Mouse (Mus musculus): ENCODE measurements at regions not wholly inside any gene's neighbourhood (a gene's known extent, or its start where the extent isn't known, plus 50 kb on each side); places are given as distances from the start of the nearest gene placed in this dataset.

DNA sequence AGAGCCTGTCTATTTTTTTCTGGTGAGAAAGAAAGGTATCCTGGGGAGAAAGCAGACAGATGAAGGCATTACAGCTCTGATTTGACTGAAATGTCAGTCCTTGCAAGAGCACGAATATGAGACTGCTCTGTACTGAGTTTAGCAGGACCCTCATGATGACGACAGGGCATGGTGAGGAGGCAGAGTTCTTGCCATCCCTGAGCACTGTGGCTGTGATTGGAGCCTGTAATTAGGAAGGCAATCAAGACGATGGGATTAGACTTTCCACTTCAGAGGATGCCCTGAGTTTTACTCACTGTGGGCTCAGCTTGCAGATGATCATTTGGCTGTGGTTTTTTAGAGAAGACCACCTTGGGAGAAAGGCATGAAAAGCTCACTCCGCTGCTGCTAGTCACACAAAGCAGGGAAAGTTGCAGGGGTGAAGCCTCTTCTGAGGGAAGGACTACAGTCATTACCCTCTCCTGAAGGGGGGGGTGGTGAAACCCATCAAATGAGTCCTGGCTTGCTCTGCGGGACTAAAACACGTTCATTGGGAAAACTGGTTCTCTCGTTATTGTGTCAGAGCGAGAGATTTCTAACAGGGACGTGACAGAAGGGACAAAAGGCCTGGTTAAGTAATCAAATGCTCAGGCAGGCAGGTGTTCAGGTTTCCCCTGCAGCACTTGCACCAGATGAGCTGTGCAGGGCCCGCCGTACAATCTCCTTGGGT, 132.9 kb upstream of the Fam241a start:
- ATAC-seq (ENCODE audit: insufficient read depth, low FRiP score), result peak; percentile 50; the same call in 1 of the 2 replicates
- no peaks in the 10 kb centered on the region for H3K9me3 ChIP-seq (replicated peaks; ENCODE audit: control insufficient read depth, low read length)
- no peak overlapping the region for H3K9ac ChIP-seq (ENCODE audit: low read length)
- H3K27ac ChIP-seq (ENCODE audit: low read length), result 0 out of 2 replicates have a peak overlapping the region, but pooled peaks have one; percentile 21
- H3K4me2 ChIP-seq (ENCODE audit: low read depth, low read length), result no peak overlapping the region
- no peaks in the 10 kb centered on the region for H3K36me3 ChIP-seq (ENCODE audit: control insufficient read depth, insufficient read depth, low read length)
- H3K27me3 ChIP-seq (ENCODE audit: control insufficient read depth, insufficient read depth, low read length), result no peaks in the 10 kb centered on the region
- 37% methylated on average over 11 of the region's 11 CpGs for WGBS
- H3K4me1 ChIP-seq (ENCODE audit: control insufficient read depth, insufficient read depth, low read length), result no peaks in the 10 kb centered on the region
- H3K4me3 ChIP-seq (replicated peaks; ENCODE audit: low read length), result no peak overlapping the region

- no peaks in the 10 kb centered on the region; the same call in 1 of the 2 replicates for H3K27me3 ChIP-seq (ENCODE audit: control insufficient read depth, insufficient read depth, low read length)
- no peak overlapping the region for H3K4me3 ChIP-seq (replicated peaks; ENCODE audit: low read length)
- no peak for ATAC-seq (ENCODE audit: insufficient read depth, low FRiP score)
- 88% methylated on average over 12 of the region's 12 CpGs for WGBS
- no peaks in the 10 kb centered on the region for H3K36me3 ChIP-seq (ENCODE audit: control insufficient read depth, insufficient read depth, low read length)
- no peaks in the 10 kb centered on the region for H3K9me3 ChIP-seq (replicated peaks; ENCODE audit: control insufficient read depth, low read length)
- no peak overlapping the region for H3K4me2 ChIP-seq (ENCODE audit: low read depth, low read length)
- H3K27ac ChIP-seq (ENCODE audit: low read length), result no peak overlapping the region
- H3K9ac ChIP-seq (ENCODE audit: low read length), result no peak overlapping the region
- no peaks in the 10 kb centered on the region for H3K4me1 ChIP-seq (ENCODE audit: control insufficient read depth, insufficient read depth, low read length)
Measured at GRCm38 (mm10) chr3:128024856-128025255, 128.7 kb upstream of the Fam241a start.

DNA sequence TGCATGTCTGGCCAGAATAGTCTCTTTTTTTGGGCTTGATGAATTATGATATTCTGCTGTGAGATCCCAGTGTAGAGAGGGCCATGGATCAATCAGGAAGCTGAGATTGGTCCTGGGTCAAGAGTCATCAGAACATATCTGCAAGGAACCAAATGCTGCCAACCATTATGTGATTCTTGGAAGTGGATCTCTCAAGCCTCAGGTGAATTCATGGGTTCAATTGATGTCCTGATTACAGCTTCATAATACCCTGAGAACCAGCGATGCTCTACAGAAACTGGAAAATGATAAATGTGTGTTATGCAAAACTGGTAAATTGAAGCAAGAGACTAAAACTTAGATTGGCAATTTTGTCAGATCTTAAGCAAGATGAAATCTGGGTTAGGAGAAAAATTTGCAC, 118.8 kb upstream of the Fam241a start:
- Histone ChIP-seq H3K4me3 (replicated peaks; ENCODE audit: low read length) (no peak overlapping the region), H3K4me1 (ENCODE audit: control insufficient read depth, insufficient read depth, low read length) (no peaks in the 10 kb centered on the region), H3K36me3 (ENCODE audit: control insufficient read depth, insufficient read depth, low read length) (no peaks in the 10 kb centered on the region), H3K9ac (ENCODE audit: low read length) (no peak overlapping the region), H3K27me3 (ENCODE audit: control insufficient read depth, insufficient read depth, low read length) (no peaks in the 10 kb centered on the region), H3K9me3 (replicated peaks; ENCODE audit: control insufficient read depth, low read length) (no peaks in the 10 kb centered on the region), H3K27ac (ENCODE audit: low read length) (no peak overlapping the region), H3K4me2 (ENCODE audit: low read depth, low read length) (no peak overlapping the region)
- no peak for ATAC-seq (ENCODE audit: insufficient read depth, low FRiP score)
- 77% methylated on average over 1 of the region's 1 CpGs for WGBS

DNA sequence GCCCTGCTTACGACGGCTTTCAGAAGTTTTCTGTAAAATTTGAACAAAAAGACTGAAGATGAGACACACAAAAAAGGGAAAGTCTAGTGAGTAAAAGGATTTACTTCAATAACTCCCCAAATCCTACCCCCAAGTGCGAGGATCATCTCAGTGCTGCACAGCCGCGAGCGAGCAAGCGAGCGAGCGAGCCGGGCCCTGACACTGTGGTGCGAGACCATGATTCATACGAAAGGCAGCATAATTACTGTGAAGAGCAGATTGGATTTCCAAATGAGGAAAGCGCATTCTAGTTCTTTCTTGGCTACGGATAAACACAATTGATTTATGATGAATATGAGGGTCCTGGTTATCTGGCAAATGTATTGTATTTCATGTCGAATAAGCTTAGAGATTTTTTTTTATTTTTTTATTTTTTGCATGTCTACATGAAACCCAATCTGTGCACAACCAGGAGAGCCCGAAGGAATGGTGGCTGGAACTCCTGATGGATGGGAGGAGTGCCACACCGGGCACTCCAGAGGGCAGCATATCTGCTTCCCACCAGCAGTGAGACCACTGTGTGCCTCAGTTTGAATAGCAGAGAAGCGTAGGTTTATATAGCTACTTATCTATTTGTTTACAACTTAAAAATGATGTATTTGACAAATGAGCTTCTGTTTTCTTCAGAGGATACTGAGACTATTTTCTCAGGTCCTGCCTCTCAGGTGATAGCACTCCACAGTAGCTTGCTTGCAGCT, 106.9 kb upstream of the Fam241a start:
- 63% methylated on average over 18 of the region's 18 CpGs for WGBS
- Histone ChIP-seq H3K4me3 (replicated peaks; ENCODE audit: low read length) (no peak overlapping the region), H3K36me3 (ENCODE audit: control insufficient read depth, insufficient read depth, low read length) (no peaks in the 10 kb centered on the region), H3K4me2 (ENCODE audit: low read depth, low read length) (no peak overlapping the region), H3K9me3 (replicated peaks; ENCODE audit: control insufficient read depth, low read length) (no peaks in the 10 kb centered on the region), H3K27ac (ENCODE audit: low read length) (no peak overlapping the region), H3K9ac (ENCODE audit: low read length) (no peak overlapping the region), H3K27me3 (ENCODE audit: control insufficient read depth, insufficient read depth, low read length) (no peaks in the 10 kb centered on the region), H3K4me1 (ENCODE audit: control insufficient read depth, insufficient read depth, low read length) (no peaks in the 10 kb centered on the region)
- no peak for ATAC-seq (ENCODE audit: insufficient read depth, low FRiP score)

DNA sequence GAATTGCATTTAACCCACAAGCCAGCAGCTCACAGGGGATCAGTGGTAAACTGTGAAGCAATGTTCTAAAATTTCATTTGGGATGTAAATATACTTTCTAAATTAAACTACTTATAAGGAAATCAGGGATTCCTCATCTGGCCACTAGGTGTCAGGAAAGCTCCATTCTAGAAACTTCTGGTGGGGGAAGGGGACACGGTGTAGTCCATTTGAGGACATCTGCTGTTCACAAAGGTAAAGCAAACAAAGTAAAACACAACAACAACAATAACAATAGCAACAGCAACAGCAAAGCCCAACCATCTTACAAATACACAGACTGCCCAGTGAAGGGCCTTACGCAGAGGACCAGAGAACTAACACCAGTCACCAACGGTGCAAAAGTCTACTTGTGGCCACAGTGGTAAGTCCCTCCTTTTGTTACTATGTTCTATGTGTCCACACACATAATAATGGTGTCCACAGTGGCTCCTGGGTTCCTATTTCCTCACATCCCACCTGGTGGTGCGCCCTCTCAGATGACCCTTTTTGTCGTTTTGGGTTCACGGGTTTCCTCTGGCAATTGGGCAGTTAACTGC, 105.9 kb upstream of the Fam241a start:
- H3K4me2 ChIP-seq (ENCODE audit: low read depth, low read length), result no peak overlapping the region
- ATAC-seq (ENCODE audit: insufficient read depth, low FRiP score), result no peak

GRCm38 (mm10) chr3:127995678-127996077, 99.6 kb upstream of the Fam241a start:
- H3K9ac ChIP-seq (ENCODE audit: low read length), result no peak overlapping the region
- no peaks in the 10 kb centered on the region for H3K9me3 ChIP-seq (replicated peaks; ENCODE audit: control insufficient read depth, low read length)
- 23% methylated on average over 7 of the region's 7 CpGs for WGBS
- H3K27me3 ChIP-seq (ENCODE audit: control insufficient read depth, insufficient read depth, low read length), result no peaks in the 10 kb centered on the region
- H3K27ac ChIP-seq (ENCODE audit: low read length), result no peak overlapping the region
- H3K4me3 ChIP-seq (replicated peaks; ENCODE audit: low read length), result no peak overlapping the region
- H3K4me2 ChIP-seq (ENCODE audit: low read depth, low read length), result no peak overlapping the region
- peak; percentile 66; the same call in 1 of the 2 replicates for ATAC-seq (ENCODE audit: insufficient read depth, low FRiP score)
- no peaks in the 10 kb centered on the region for H3K36me3 ChIP-seq (ENCODE audit: control insufficient read depth, insufficient read depth, low read length)
- H3K4me1 ChIP-seq (ENCODE audit: control insufficient read depth, insufficient read depth, low read length), result no peaks in the 10 kb centered on the region

More for the DNA sequence above, 105.9 kb upstream of the Fam241a start:
- H3K27me3 ChIP-seq (ENCODE audit: control insufficient read depth, insufficient read depth, low read length), result no peaks in the 10 kb centered on the region
- H3K27ac ChIP-seq (ENCODE audit: low read length), result no peak overlapping the region
- no peak overlapping the region for H3K4me3 ChIP-seq (replicated peaks; ENCODE audit: low read length)
- H3K36me3 ChIP-seq (ENCODE audit: control insufficient read depth, insufficient read depth, low read length), result no peaks in the 10 kb centered on the region
- no peaks in the 10 kb centered on the region for H3K9me3 ChIP-seq (replicated peaks; ENCODE audit: control insufficient read depth, low read length)
- H3K4me1 ChIP-seq (ENCODE audit: control insufficient read depth, insufficient read depth, low read length), result no peaks in the 10 kb centered on the region
- WGBS, result 77% methylated on average over 6 of the region's 6 CpGs
- no peak overlapping the region for H3K9ac ChIP-seq (ENCODE audit: low read length)

GRCm38 (mm10) chr3:127987583-127987982, 91.5 kb upstream of the Fam241a start:
- WGBS, result 42% methylated on average over 6 of the region's 6 CpGs
- no peaks in the 10 kb centered on the region for H3K36me3 ChIP-seq (ENCODE audit: control insufficient read depth, insufficient read depth, low read length)

DNA sequence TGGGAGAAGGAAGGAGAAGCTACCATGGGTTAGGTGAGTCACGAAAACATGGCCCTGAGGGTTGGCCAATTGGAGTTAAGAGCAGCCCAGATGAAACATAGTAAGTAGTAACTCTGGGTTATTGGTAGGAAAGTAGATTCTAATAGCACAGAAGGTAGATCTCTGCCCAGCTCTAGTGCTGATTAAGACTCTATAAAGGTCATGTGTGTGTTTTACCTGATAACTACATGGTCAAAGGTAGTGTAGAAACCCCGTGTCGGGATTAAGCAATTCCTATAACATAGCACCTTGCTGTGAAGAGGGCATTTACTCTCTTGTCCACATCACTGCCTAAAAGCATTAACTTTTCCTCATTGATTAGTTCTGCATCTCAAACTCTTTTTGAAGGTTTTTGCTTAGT, 89.0 kb upstream of the Fam241a start:
- H3K4me1 ChIP-seq (ENCODE audit: control insufficient read depth, insufficient read depth, low read length), result no peaks in the 10 kb centered on the region
- H3K27me3 ChIP-seq (ENCODE audit: control insufficient read depth, insufficient read depth, low read length), result no peaks in the 10 kb centered on the region
- no peaks in the 10 kb centered on the region for H3K36me3 ChIP-seq (ENCODE audit: control insufficient read depth, insufficient read depth, low read length)
- no peak overlapping the region for H3K9ac ChIP-seq (ENCODE audit: low read length)
- no peak overlapping the region for H3K27ac ChIP-seq (ENCODE audit: low read length)
- no peaks in the 10 kb centered on the region for H3K9me3 ChIP-seq (replicated peaks; ENCODE audit: control insufficient read depth, low read length)
- no peak overlapping the region for H3K4me2 ChIP-seq (ENCODE audit: low read depth, low read length)
- no peak for ATAC-seq (ENCODE audit: insufficient read depth, low FRiP score)
- no peak overlapping the region for H3K4me3 ChIP-seq (replicated peaks; ENCODE audit: low read length)
- 86% methylated on average over 3 of the region's 3 CpGs for WGBS

More at GRCm38 (mm10) chr3:127987583-127987982, 91.5 kb upstream of the Fam241a start:
- Histone ChIP-seq H3K4me1 (ENCODE audit: control insufficient read depth, insufficient read depth, low read length) (no peaks in the 10 kb centered on the region), H3K4me3 (replicated peaks; ENCODE audit: low read length) (no peak overlapping the region), H3K9ac (ENCODE audit: low read length) (no peak overlapping the region), H3K9me3 (replicated peaks; ENCODE audit: control insufficient read depth, low read length) (no peaks in the 10 kb centered on the region), H3K4me2 (ENCODE audit: low read depth, low read length) (no peak overlapping the region), H3K27me3 (ENCODE audit: control insufficient read depth, insufficient read depth, low read length) (no peaks in the 10 kb centered on the region), H3K27ac (ENCODE audit: low read length) (no peak overlapping the region)
- no peak for ATAC-seq (ENCODE audit: insufficient read depth, low FRiP score)

DNA sequence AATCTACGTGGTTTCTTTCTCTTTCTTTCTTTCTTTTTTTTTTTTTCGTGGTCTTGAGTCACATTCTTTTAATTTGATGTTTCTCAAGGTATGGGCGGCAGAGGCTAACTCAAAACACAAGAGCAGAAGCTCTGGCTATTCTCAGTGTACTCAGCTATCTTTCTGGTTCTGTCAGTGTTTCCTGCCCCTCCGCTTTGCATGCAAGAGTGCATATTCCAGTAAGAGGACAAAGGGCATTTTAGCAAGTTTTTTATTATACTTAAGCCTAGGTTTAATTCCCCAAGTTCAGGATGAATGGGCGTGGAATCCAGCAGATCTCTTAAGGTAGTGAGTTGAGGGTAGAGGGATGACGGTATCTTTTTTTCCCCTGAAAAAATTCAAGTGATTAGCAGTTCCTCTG, 81.1 kb upstream of the Fam241a start:
- Histone ChIP-seq H3K36me3 (ENCODE audit: control insufficient read depth, insufficient read depth, low read length) (no peaks in the 10 kb centered on the region), H3K4me1 (ENCODE audit: control insufficient read depth, insufficient read depth, low read length) (peaks cover 5% of the 10 kb centered on the region; the same call in 1 of the 2 replicates), H3K9me3 (replicated peaks; ENCODE audit: control insufficient read depth, low read length) (no peaks in the 10 kb centered on the region), H3K27me3 (ENCODE audit: control insufficient read depth, insufficient read depth, low read length) (no peaks in the 10 kb centered on the region), H3K4me3 (replicated peaks; ENCODE audit: low read length) (no peak overlapping the region), H3K27ac (ENCODE audit: low read length) (peak overlapping the region; percentile 8; the same call in 1 of the 2 replicates), H3K4me2 (ENCODE audit: low read depth, low read length) (no peak overlapping the region), H3K9ac (ENCODE audit: low read length) (no peak overlapping the region)
- WGBS, result 43% methylated on average over 6 of the region's 6 CpGs
- ATAC-seq (ENCODE audit: insufficient read depth, low FRiP score), result no peak
